Comparison of ENCODE assay signal across 18 mouse cellular contexts in genomic region chr16:21645915-21646314, GRCm38 (mm10). TPM values are rescaled to one million over a fixed set of nuclear protein-coding genes. Genes with fewer than 3 reads are reported as not detected.
A peak's percentile ranks its signal among the peaks of the same experiment; 100 is the strongest.
DNase-seq lines count a peak whose midpoint lies in the region; ATAC-seq and TF ChIP-seq lines count a peak whose summit lies in the region.
"Had no signal": no experiment of that assay in that cellular context is flagged by ENCODE, and none has a peak within 500 bp of the region (broad histone marks: within the 10 kb centered on the region; RNA-seq: fewer than 3 reads in every experiment).

No protein-coding gene starts in this region.

- H3K9me3 ChIP-seq in heart, embryonic 12.5 days (replicated peaks): peaks cover 9% of the 10 kb centered on the region
- H3K9me3 ChIP-seq in lung, postnatal 0 days (ENCODE audit: low read length): no peaks in the 10 kb centered on the region
- H3K9me3 ChIP-seq: embryonic facial prominence, embryonic 15.5 days; G1E; intestine, embryonic 15.5 days had no signal

- 66% methylated on average over 3 of the region's 3 CpGs for WGBS in heart, embryonic 12.5 days
- WGBS in lung, postnatal 0 days: 81% methylated on average over 3 of the region's 3 CpGs

- no peak for ATAC-seq in heart, embryonic 12.5 days (ENCODE audit: insufficient number of reproducible peaks, low FRiP score)
- ATAC-seq in lung, postnatal 0 days: no peak
- ATAC-seq: CD4-positive, CD25-positive, alpha-beta regulatory T cell, adult 4 months; intestine, embryonic 15.5 days had no signal

- no peak for TF ChIP-seq EP300 in lung, postnatal 0 days (IDR thresholded peaks at IDR 0.05)

- no peak for TF ChIP-seq CTCF in lung, postnatal 0 days (IDR thresholded peaks at IDR 0.05)

- no peak overlapping the region for H3K9ac ChIP-seq in heart, embryonic 12.5 days
- no peak overlapping the region for H3K9ac ChIP-seq in lung, postnatal 0 days (replicated peaks; ENCODE audit: low read depth)
- H3K9ac ChIP-seq: embryonic facial prominence, embryonic 15.5 days; intestine, embryonic 15.5 days had no signal

- intact Hi-C loops in heart, postnatal 10 days (cut with DNase I): no loop called here

- no peak overlapping the region for H3K4me3 ChIP-seq in heart, embryonic 12.5 days
- no peak overlapping the region for H3K4me3 ChIP-seq in lung, postnatal 0 days (ENCODE audit: low read depth, low read length)
- H3K4me3 ChIP-seq: embryonic facial prominence, embryonic 15.5 days; intestine, embryonic 15.5 days had no signal

- H3K4me2 ChIP-seq in heart, embryonic 12.5 days: no peak overlapping the region
- H3K4me2 ChIP-seq in lung, postnatal 0 days (replicated peaks; ENCODE audit: low read depth, low read length): no peak overlapping the region
- H3K4me2 ChIP-seq: embryonic facial prominence, embryonic 15.5 days; intestine, embryonic 15.5 days; liver, embryonic 11.5 days had no signal

- DNase-seq in heart, adult 18-20 months: peak; percentile 59 to 64
- DNase-seq in lung, postnatal 14 days: peak; percentile 22
- no peak for DNase-seq in lung, postnatal 0 days (ENCODE audit: low spot score)
- DNase-seq in fibroblast of lung, adult 2 months (ENCODE audit: low read depth): peak; percentile 63
- DNase-seq in heart, postnatal 10 days: peak; percentile 73 to 74
- DNase-seq in left cerebral cortex, adult 8-10 months (ENCODE audit: low spot score in 2 of 2): no peak
- DNase-seq: cerebellum, adult 9-10 months; embryo, embryonic 11 days; gastrocnemius, postnatal 25 days; layer of hippocampus, postnatal 36 days; lung, adult 2 months; right cerebral cortex, postnatal 14 days had no signal

- H3K4me1 ChIP-seq in heart, embryonic 12.5 days (replicated peaks): peaks cover 56% of the 10 kb centered on the region
- peaks cover 16% of the 10 kb centered on the region; the same call in 1 of the 2 replicates for H3K4me1 ChIP-seq in lung, postnatal 0 days (ENCODE audit: insufficient read depth, low read depth, low read length)

- peaks cover 26% of the 10 kb centered on the region for H3K36me3 ChIP-seq in heart, embryonic 12.5 days
- H3K36me3 ChIP-seq in lung, postnatal 0 days (ENCODE audit: insufficient read depth, low read length): no peaks in the 10 kb centered on the region
- H3K36me3 ChIP-seq: embryonic facial prominence, embryonic 15.5 days had no signal

- H3K27me3 ChIP-seq in heart, embryonic 12.5 days (replicated peaks): no peaks in the 10 kb centered on the region
- no peaks in the 10 kb centered on the region for H3K27me3 ChIP-seq in lung, postnatal 0 days (replicated peaks; ENCODE audit: insufficient read depth, low read length)
- H3K27me3 ChIP-seq: embryonic facial prominence, embryonic 15.5 days; intestine, embryonic 15.5 days had no signal

- H3K27ac ChIP-seq in heart, embryonic 12.5 days (ENCODE audit: poor library complexity, severe bottlenecking): no peak overlapping the region
- no peak overlapping the region for H3K27ac ChIP-seq in lung, postnatal 0 days (ENCODE audit: low read length)
- H3K27ac ChIP-seq: embryonic facial prominence, embryonic 15.5 days; intestine, embryonic 15.5 days had no signal

RNA-seq across cellular contexts. Expression of gene 2510009E07Rik, which starts 48.5 kb away (rescaled TPM):
- 10 to 100 TPM; 20.5 to 21.7 TPM for total RNA-seq in heart, adult 18-20 months (2021)
- polyA plus RNA-seq in heart, embryonic 12.5 days (2016; fragmentation: Nextera tagmentation; extraction: Ambion mirVana): 26.7 and 26.8 TPM in 2 replicates
- 16.8 and 17.0 TPM in 2 replicates for polyA plus RNA-seq in lung, postnatal 0 days (2015; fragmentation: Nextera tagmentation; extraction: Ambion mirVana)
- 10 to 100 TPM; 42.4 to 45.1 TPM for total RNA-seq in heart, postnatal 10 days (2021)
- 10 to 100 TPM; 44.7 to 57.0 (median 53.9) TPM for total RNA-seq in left cerebral cortex, adult 8-10 months (2022)
- polyA plus RNA-seq: G1E had no signal

Comparison
In these comparisons a context has a peak if more than half of its experiments do, and no peak if none do; other contexts are left out.
1. DNase-seq: peak in heart, adult 18-20 months (2 of 2), lung, postnatal 14 days (single experiment), fibroblast of lung, adult 2 months (single experiment) and heart, postnatal 10 days (2 of 2); none in lung, postnatal 0 days (single experiment) and left cerebral cortex, adult 8-10 months (0 of 2).